Mouse (Mus musculus): ENCODE data around the gene Nop56.

- TF ChIP-seq EP300 (IDR thresholded peaks at IDR 0.05; ENCODE audit: low read length): no peak
- TF ChIP-seq POLR2AphosphoS2 (IDR thresholded peaks at IDR 0.05; ENCODE audit: low read depth, low read length): peak; percentile 65; the same call in 1 of the 2 replicates
Observed at GRCm38 (mm10) chr2:130283854-130284654, 9.8 kb downstream of the Nop56 start, which contains the start of gene Idh3b.
